Mouse (Mus musculus) adrenal gland, adult 8-10 months (tissue): Measurements from ENCODE around the gene 2310022A10Rik. TPM values are rescaled to one million over a fixed set of nuclear protein-coding genes. Genes with fewer than 3 reads are reported as not detected.
"Not testable (repeated sequence)": the region's sequence is repeated elsewhere in the genome, so short reads cannot be mapped to it uniquely, and the experiment has no call there.

Experiments used
- DNase-seq: peaks from one replicate; pipeline ENCODE4 v3.0.0; 2022
- total RNA-seq, 4 experiments: library from RNA; stranded (reverse); gene quantifications; 2 replicates each; pipeline ENCODE4 v1.2.4; 2022

2310022A10Rik gene
- total RNA-seq, 4 experiments from 2014 or later = 21.6 to 23.8 (median 22.0) TPM

DNA sequence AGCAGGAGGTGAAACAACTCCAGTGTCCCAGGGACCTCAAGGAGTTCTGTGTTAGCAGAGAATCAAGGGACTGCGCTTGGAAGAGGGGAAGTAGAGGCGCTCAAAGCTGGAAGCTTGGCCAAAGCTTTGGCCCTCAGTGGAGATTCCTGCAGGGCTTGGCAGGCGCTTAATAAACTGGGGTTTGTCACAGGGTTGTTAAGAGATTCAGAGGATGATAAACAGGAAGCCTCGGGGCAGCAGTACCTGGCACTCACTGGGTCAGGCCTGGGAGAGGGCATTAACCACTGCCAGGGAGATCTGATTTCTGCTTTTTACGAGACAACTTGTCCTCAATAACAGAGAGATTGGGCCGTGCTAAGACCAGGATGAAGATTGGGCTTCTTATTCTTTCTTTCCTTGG lies 68.0 kb downstream of the 2310022A10Rik start:
- no peak for DNase-seq

DNA sequence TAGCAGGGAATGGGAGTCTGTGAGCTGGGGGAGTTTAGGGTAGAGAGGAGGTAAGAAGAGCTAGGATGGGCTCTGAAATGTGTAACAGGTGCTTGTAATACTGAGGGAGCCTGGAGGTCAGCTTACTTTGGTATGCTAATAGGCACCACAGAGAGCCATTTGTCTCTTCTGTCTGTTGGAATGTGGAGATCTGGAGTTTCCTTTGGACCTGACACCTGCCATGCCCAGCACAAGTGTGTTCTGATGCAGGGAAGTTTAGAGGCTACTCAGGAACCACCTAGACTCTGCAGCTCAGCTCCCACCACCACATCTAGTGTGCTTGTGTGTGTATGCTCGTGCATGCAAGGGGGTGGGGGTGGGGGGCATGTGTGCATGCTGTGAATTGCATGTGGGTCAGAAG lies 69.2 kb downstream of the 2310022A10Rik start:
- DNase-seq = no peak

DNA sequence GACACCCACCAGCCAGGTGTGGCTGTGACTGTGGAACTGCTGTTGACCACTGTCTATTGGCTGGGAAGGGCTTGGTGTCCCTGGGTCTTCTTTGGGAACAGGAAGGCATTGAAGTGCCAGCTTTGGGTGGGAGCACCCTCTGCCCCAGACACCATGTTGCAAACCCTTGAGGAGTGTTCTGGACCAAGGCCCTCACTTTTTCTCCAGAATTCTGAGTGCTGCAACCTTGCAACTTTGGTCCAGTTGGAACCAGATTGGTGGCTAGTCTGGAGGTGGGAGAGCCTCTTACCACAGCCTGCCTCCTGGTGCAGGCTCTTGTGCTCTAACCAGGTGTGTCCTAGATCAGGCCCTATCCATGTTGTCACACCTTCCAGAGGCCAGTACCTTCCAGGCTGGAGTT lies 71.9 kb downstream of the 2310022A10Rik start:
- no peak for DNase-seq

DNA sequence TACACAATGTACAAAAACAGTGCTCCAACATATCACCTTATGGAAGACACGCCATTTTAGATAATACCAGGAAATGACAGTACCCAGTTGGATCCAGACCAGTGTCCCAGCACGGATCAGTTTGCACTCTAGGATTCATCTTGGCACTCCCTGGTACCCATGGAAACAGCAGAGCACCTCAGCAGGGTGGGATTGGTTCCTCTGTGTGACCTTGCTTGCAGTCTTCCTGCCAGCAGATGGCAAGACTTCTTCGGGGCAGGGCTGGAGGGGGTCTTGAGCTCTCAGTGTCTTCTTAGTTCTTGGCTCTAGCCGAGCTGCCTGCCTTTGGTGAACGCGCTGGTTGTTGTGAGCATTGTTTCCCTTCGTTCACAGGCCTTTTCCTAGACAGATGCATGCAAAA lies 74.7 kb downstream of the 2310022A10Rik start:
- DNase-seq = no peak

DNA sequence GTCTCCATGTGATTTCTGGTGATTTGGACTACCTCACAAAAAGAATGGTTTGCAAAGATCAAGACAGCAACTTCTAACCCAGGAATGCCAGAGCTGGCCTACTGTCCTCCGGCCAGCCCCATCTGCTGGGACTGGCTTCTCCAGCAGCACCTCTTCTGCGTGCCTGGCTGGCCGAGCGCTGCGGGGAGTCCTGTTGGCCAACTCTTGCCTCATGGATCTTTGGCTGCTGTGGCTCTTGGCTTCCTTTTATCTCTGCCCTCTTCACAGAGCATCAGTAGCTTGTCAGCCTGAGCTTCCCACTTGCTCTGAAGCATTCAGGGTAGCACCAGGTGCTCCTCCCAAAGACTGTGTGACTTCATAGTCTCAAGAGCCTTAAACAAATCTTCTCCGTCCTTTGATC lies 75.2 kb downstream of the 2310022A10Rik start:
- no peak for DNase-seq

DNA sequence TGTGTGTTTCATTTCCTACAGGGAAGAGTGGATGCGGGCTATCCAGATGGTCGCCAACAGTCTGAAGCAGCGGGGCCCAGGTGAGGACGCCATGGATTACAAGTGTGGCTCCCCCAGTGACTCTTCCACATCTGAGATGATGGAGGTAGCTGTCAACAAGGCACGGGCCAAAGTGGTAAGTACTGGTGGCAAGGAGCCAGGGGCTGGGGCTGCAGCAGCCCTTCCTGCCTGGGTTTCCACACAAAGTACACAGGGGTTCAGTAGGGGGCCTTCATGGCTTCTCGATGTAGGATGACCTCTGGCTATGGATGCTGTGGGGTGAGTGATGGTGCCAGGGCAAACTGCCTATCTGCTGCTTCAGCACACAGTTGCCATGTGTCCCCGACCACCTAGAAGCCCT lies 75.8 kb downstream of the 2310022A10Rik start:
- DNase-seq = not testable (repeated sequence)

DNA sequence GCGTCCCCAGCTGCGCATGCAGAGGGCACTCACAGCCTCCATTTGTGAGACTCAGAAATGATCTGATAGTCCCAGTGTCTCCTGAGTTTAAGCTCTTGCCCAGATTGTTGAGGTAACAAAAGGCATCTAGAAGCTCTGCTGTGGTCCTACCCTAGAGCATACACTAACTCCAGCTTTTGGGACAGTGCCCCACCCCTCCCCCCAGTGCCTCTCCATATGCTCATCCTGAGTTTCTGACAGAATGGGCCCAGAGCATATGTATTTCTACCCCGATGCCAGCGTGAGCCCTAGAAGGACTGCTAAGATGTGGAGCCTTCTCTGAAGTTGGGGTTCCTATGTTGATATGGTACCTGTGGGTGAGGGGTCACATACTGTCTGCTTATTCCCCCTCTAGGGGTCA lies 78.4 kb downstream of the 2310022A10Rik start:
- DNase-seq = no peak

Other genes starting within 250 kb of the 2310022A10Rik start
- 100 to 1,000 TPM in 3 of 4 experiments, 10 to 100 TPM in 1; 90.9 to 117 (median 108) TPM for gene Ltbp4, start 215.5 kb upstream of the 2310022A10Rik start, total RNA-seq
- 10 to 100 TPM; 19.4 to 41.1 (median 29.7) TPM for gene Shkbp1, start 197.2 kb upstream of the 2310022A10Rik start, total RNA-seq
- gene Gm20479, start 195.8 kb upstream of the 2310022A10Rik start, total RNA-seq = 1 to 10 TPM in 1 of 4 experiments, not detected in 3; 4.0 TPM
- gene Sptbn4, start 105.5 kb upstream of the 2310022A10Rik start, total RNA-seq = 1 to 10 TPM; 3.0 to 8.0 (median 4.9) TPM
- 10 to 100 TPM; 33.7 to 49.5 (median 44.8) TPM for gene Blvrb, start 105.3 kb upstream of the 2310022A10Rik start, total RNA-seq
- gene Sertad3, start 79.5 kb upstream of the 2310022A10Rik start, total RNA-seq = 10 to 100 TPM; 12.6 to 19.4 (median 14.8) TPM
- gene Sertad1, start 66.3 kb upstream of the 2310022A10Rik start, total RNA-seq = 10 to 100 TPM; 20.2 to 37.1 (median 23.9) TPM
- 1 to 10 TPM; 2.6 to 4.7 (median 3.3) TPM for gene Prx, start 53.9 kb upstream of the 2310022A10Rik start, total RNA-seq
- gene Hipk4, start 30.0 kb upstream of the 2310022A10Rik start, total RNA-seq = 1 to 10 TPM in 1 of 4 experiments, under 1 TPM in 3; 0.23 to 1.1 (median 0.61) TPM
- gene Pld3, start within 50 bp of the 2310022A10Rik start, total RNA-seq = 100 to 1,000 TPM; 135 to 205 (median 166) TPM
- 100 to 1,000 TPM; 162 to 282 (median 233) TPM for gene Akt2, start 38.3 kb downstream of the 2310022A10Rik start, total RNA-seq
- not detected for gene Ttc9b, start 100.7 kb downstream of the 2310022A10Rik start, total RNA-seq
- 10 to 100 TPM; 28.7 to 36.3 (median 34.4) TPM for gene Map3k10, start 121.4 kb downstream of the 2310022A10Rik start, total RNA-seq
- gene Zfp607b, start 136.1 kb downstream of the 2310022A10Rik start, total RNA-seq = 1 to 10 TPM; 2.0 to 4.9 (median 2.9) TPM
- 10 to 100 TPM; 15.6 to 25.6 (median 19.2) TPM for gene Zfp60, start 178.2 kb downstream of the 2310022A10Rik start, total RNA-seq